Mouse (Mus musculus): ENCODE results near the gene Il6st.

Il6st gene

DNA sequence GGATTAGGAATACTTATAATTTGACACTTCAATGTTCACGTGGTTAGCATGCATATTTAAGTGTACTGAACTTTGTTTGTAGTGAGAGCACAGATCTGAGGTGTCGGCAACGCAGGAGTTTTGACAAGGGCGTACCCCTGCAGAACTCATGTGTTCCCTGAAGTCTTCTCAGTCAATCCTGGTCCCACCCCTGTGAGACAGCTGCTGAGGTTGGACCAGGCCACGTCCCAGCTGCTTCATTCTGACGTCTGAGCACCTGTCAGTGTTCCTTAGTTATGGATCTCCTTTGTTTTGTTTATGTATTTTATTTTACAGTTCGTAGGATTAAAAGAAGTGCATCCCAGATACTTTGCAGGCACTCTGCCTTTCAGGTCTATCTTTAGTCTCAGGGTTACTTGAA, 19.1 kb downstream of the Il6st start:
- no peak for DNase-seq

DNA sequence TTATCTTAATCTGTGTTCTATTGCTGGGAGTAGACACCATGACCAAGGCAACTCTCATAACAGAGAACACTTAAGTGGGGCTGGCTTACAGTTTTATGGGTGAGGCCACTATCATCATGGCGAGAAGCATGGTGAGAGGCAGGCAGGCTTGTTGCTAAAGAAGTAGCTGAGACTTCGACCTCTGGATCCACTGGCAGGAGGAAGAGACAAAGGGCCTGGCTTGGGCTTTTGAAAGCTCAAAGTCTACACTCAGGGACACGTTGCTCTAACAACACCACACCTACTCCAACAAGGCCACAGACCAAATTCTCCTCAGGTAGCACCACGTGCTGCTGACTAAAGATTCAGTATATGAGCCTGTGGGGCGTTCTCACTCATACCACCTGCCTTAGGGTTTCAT, 22.4 kb downstream of the Il6st start:
- DNase-seq: peak; percentile 57 to 73

DNA sequence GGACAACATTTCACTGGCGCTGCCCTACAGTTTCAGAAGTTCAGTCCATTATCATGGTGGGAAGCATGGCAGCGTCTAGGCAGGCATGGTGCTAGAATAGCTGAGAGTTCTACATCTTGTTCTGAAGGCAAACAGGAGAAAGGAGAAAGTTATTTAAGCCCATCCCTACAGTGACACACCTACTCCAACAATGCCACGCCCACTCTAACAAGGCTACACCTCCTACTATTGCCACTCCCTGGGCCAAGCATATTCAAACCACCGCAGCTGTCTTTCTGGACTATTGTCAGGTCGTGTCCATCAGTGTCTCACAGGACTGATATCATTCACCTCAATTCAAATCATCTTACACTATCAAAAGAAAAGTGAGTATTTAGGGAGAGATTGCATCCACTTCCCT, 22.8 kb downstream of the Il6st start:
- no peak for DNase-seq

DNA sequence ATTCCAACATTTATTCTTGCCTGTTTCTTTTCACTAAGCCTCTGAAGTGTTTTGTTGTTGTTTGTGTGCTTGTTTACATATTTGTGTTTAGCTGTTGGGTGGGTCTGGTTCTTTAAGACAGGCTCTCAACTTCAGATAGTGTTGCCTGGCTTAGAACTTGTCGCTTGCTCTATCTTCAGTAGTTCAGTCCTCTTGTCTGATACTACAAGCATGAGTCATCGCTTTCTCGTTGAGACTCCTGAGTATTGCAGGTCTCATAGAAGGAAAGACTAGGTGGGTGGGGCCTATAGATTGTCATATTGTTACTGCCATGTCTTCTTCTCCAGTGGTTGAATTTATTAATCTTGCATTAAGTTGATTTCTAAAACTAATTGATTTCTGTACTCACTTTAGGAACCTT, 26.2 kb downstream of the Il6st start:
- no peak for DNase-seq

DNA sequence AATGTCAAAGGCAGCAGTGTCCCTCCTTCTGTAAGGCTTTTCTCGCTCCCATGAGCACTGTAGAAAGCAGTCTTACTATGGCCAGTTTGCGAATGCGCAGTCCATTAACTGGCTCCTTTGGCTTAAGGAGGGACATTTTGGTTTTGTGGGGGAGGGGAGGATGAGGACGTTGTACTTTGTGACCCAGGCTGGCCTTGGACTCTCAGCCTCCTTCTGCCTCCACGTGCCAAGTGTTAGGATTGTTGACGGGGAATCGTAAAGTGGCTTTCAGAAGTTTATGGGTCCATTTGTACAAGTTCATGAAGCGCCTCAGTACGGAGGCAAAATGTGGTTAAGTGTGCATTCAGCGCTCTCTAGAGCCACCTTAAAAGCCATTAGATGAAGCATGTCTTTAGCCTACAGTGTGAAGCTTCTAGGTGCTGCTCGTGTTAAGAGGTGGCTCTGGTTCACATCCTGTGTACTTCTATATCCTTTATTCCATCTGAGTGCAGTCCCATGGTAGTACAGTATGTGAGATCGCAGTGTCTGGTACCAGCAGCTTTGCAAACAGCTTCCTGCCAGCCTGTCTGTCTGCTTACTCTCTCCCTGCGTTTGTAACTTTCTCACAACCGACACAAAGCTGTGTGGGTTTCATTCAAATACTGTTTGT, 27.9 kb downstream of the Il6st start:
- peak; percentile 53 to 70 for DNase-seq

DNA sequence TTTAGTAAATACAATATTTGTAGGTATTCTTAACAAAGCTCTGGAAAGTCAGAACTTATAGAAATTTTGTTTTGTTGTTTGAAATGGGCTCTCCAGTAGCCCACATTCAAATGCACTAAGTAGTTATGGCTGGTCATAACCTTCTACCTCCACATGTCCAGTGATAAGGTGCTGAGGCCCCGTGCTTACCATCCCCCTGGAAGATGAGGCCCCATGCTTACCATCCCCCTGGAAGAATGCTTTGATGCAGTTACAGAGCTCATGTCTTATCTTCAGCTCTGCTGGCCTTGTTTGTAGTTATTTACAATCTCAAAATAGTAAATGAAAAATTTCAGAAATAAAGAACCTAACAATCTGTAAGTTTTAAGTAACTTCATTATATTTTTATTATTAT, 28.4 kb downstream of the Il6st start:
- no peak for DNase-seq

DNA sequence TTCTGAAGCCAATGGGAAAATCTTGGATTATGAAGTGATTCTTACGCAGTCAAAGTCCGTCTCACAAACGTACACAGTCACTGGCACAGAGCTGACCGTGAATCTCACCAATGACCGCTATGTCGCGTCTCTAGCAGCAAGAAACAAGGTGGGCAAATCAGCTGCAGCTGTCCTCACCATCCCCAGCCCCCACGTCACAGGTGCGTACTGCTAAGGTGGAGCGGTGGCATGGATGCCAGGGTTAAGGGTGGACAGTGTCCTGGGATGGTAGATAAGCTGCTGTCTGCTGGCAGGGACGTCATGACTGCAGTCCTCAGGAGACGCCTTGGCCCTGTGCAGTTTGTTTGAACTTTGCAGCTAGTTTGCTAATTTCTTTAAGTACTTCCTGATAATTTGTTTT, 30.7 kb downstream of the Il6st start:
- no peak for DNase-seq

DNA sequence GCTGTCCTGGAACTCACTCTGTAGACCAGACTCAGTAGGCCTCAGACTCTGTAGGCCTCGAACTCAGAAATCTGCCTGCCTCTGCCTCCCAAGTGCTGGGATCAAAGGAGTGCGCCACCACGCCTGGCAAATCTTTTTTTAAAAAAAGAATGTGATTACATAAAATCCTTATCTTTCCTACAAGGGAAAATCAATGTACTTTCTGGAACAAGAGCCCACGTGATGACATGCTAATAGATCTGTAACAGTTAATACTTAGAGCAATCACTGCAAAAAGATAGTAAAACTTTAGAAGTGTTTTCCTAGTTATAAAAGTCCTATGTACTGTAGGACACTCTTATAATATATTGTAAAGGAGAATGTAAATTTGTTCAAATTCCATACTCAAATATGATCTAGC, 36.2 kb downstream of the Il6st start:
- DNase-seq: no peak

DNA sequence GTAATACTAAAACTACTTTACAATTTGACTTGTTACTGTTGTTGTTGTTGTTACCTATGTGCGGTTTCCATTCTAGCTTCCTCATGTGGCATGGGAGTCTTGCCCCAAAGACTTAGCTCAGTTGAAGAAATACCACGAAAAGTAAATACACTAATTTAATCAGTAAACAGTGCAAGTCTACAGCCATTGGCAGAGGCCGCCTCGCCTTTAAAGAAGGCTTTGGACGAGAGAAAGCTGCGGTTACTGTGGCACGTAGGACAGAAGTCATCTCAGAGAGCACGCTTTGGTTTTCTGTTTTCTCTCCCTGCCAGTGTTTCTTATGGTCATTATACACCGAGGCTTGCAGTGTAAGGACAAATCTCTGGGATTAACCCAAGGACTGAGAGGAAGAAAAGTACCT, 36.6 kb downstream of the Il6st start:
- no peak for DNase-seq

DNA sequence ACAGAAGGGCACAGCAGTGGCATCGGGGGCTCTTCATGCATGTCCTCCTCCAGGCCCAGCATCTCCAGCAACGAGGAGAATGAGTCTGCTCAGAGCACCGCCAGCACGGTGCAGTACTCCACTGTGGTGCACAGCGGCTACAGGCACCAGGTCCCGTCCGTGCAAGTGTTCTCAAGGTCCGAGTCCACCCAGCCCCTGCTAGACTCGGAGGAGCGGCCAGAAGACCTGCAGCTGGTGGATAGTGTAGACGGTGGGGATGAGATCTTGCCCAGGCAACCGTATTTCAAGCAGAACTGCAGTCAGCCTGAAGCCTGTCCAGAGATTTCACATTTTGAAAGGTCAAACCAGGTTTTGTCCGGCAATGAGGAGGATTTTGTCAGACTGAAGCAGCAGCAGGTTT, 40.0 kb downstream of the Il6st start:
- no peak for DNase-seq

DNA sequence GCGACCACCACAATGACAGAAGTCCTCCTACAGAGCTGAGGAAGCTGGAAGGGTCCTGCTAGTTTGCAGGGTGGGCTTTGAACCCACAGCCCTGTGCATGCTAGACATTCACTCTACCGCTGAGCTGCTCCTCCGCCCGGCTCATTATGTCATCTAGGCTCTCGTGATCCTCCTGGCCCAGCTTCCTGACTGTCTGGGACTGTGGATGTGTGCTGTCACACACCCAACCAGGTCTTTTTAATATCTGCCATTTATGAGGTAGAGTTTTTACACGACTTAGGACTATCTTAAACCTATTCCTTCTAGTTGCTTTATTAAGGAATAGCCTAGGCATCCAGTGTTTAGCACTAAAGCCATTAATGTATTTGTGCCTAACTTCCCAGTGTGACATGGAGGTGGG, 41.6 kb downstream of the Il6st start:
- DNase-seq: no peak

DNA sequence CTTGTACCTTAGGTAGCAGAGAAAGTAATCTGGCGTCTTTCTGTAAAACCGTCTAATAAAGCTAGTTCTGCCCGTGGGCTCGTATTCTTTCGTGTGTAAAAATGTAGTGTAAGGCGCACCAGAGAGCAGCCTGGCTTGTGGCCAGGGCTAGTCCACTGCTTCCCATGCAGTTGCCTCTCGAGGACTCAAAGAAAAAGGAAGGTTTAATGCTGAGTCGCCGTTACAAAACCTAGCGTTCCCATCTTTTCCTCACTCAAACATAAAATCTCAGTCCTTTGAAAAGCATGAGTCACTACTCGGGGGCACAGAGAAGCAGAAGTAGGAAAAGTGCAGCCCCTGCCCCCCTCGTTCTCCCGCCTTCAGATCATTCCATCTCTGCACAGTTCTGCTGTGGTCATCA, 42.9 kb downstream of the Il6st start:
- DNase-seq: peak in 1 of 2 experiments; percentile 38

DNA sequence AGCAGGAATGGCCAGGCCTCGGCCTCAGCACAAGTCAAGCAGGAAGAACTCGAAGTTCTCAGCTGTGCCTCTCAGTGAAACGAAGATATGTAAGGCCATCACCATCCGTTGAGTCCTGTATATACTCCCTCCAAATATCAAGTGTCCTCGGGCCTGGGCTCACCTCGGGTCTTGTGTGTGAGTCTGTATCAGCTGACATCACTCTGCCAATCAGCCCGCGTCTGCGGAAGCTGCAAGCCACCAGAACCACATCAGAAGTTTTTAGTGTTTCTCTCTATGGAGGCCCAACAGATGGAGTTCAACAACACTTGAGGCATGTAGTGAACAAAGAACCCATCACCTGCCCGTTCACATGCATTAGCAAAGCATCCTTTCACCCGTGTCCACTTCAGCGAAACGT, 43.8 kb downstream of the Il6st start:
- no peak for DNase-seq

DNA sequence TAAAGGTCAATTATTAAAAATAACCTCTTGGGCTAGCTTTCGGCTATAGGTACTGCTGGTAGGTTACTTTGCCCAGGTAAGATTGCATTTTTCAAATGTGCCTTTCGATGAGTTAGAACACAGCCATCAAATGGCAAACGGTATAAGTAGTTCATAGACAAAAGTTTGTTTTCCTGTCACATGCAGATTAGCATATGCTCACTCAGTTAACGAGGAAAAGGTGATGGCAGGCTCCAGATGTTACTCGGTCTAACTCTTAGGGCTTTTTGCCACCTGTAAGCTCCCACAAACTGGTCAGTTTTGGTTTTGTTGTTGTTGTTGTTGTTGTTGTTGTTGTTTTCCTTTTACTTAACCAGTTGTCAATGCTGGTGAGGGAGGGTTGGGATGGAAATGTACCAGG, 44.6 kb downstream of the Il6st start:
- no peak for DNase-seq

DNA sequence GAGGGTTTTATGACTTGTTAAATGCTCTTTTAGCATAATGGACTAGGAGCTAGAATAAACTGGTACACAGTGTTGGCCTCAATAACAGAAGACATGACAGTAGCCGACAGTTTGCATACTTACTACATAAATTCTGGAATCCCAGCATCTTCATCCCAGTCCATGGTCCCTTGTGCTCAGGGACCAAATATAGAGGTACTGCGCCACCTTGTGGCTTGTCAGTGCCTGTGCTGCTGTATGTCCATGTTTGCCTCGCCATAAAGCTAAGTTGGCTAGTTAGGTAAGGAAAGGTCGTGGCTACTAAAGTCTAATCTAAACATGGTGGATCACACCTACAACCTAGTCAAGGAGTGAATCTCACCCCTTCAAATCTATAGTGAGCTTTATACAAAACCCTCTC, 45.6 kb downstream of the Il6st start:
- peak; percentile 58 to 79 for DNase-seq

DNA sequence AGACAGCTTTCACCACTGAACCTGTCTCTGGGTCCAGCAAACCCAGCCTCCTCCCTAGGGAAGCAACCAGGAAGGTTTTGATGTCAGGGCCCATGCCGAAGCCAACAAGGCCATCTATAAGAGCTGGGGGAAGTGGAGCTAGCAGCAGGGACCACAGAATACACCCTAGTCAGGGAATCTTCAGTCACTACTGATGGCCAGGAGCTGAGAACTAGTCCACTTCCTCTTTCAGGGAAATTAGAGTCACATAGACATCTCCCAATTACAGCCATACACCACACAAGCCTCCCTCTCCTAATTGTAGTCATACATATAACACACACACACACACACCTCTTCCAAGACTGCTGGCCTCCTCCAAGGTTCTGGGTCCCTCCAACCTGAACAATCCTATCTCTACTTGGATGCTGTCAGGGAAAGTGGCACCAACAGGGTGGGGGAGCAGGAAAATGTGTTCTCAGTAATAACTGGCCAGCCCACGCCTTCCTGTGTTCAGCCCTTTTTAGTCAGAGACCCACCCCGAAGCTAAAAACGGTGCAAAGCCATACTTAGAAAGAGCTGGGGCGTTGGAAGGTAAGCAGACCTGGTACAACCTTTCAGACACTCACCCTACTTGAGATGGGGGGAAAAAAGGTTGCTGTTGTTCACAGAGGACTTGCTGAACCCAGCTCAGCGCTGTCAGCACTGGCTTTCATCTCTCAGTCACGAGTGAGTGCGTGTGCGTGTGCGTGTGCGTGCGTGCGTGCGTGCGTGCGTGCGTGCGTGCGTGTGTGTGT, 46.8 kb downstream of the Il6st start:
- no peak for DNase-seq

DNA sequence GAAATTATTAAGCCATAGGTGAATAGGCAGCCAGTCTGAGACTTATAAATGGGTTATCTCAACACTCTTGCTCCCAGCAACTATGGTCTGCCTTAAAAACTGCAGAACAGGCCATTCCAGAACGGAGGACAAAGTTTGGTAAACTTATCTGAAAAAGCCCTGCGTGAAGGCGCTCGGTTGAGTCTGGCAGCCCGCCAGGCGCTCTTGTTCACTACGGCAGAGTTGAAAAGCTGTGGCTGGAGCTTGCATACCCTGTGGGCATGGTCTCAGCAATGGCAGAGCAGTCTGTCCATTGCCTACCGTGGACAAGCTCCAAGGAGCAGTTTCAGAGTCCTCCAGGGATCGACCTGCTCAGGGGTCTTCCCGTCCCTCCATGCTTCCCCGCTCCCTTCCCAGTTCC, 47.4 kb downstream of the Il6st start:
- peak; percentile 16 to 61 for DNase-seq

DNA sequence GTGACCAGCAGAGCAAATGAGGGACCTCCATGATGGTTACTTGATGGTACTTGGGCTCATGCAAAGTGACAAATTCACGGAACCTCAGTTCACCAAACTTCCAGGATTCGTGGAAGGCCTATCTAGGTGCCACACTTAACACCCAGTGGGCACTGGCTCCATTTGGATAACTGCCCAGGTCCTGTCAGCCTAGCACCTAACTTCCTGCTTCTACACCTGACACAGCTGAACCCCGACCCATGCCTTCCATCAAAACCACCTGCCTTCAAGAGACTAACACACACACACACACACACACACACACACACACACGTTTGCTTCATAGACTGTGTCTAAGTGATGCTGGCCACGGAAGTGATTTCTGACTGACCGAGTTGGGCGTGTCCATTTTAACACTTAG, 47.9 kb downstream of the Il6st start:
- peak in 1 of 2 experiments; percentile 20 for DNase-seq

DNA sequence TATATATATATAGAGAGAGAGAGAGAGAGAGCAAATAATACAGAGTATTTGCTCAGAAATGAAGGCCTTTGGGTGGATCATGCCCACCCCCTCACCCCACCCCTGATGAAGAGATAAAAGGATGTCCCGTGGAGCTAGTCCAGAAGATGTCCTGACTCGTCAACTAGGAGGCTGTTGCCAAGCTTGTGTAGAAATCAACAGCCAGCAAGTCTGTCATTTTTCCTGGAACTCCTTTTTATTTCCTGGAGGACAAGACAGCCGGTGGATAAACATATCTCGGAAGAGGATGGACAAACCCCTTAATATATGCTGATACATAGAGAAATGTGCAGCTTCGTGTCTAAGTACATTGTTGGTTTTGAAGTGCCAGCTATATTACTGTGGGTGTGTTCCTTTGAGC, 49.0 kb downstream of the Il6st start:
- no peak for DNase-seq

DNA sequence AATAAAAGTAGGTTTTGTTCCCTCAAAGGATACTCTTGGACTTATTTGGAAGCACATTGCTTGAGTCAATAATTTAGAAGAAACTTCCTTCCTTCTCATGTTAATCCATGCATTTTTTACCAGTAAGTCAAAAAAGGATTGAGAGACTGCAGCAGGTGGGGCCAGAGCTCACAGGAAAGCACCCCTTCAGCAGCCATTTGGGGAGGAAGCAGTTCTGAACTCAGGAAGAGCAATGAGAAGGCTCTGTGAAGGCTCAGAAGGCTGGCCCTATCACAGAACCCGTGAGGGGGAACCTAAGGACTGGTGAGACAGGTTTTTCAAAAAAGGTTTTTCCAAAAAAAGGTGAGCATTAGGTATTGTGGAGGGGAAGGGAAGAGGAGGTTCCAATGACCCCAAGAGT, 50.7 kb downstream of the Il6st start:
- no peak for DNase-seq

DNA sequence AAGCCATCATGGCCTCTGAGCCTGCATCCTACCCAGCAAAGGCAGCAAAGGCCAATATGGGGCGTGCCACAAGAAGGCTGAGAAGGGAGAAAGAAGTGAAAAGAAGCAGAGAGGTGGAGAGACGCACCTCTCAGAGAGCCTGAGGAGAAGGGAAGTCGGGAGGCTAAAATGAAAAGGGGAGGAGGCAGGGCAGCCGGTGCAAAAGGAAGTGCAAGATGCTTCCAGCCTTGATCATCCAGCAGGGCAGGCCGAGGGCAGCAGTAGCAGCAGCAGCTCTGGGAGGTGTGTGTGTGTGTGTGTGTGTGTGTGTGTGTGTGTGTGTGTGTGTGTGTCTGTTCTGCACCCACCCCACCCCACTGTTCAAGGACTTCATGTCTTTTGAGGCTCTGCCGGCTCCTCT, 58.4 kb downstream of the Il6st start:
- no peak for DNase-seq

DNA sequence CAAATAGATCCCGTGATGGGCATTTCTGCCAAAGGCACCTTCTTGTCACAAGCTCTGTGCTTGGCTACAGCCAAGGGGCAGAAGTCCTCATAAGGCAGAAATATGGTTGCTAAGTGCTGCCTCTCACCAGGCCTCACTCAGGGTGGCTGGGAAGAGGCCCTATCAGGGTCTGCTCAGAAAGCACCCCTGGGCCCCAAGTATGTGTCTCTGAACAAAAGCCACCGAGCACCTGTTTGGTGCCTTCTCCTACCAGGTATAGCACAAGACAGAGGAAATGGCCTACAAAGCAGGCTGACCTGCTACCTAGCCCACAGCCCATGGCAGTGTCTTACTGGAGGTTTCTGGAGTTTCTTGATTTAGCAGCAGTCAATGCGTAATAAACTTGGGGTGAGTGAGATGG, 59.0 kb downstream of the Il6st start:
- DNase-seq: no peak

DNA sequence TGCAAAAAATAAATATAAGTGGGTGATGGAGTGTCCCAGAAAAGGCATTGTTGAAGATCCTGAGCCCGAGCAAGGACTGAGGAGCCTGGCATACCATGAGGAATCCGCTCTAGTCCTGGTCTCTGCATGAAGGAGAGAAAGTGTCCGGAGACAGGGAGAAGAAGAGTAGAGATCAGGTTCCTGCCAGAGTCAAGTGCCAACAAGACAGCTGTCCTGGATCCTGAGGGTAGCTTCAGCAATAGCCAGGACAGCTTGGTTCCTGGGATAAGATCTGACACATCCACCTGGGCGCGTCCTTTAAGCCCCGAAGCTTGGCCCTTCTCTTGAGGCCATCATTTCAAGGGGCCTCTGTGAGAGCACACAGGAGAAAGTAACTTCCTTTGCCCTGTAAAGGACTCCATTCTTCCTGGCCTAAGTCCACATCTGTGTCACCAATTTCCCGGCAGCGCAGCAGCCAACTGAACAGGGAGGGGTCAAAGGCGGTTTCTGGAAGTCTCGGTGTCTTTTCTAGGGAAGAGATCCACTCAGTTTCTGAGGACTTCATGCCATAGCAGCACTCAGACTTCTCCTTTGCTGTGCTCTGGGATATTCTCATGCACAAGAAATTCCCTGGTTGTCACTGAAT, 59.6 kb downstream of the Il6st start:
- DNase-seq: peak; percentile 49 to 57

DNA sequence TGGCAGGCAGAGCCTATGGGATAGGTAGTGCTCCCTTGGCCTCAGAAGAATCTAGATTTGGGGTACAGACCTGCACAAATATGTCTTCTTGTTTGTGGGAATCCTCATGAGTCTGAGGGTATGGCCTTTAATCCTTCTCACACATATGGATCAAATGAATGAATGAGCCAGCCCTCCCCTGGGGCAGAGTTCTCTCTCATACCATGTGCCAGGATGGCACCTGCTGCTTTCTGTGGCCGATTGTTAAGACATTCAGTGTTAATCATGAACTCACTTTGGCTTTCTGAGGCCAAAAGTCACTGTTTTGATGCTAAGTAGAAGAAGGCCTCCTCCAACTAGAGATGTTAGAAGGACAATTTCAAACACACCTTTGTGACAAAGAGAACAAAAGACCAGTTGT, 63.3 kb downstream of the Il6st start:
- peak; percentile 61 to 75 for DNase-seq

All from kidney, postnatal 36 days (tissue).